Mouse (Mus musculus) spleen, adult 2 months (tissue): ENCODE measurements around the gene Trp63. TPM values are rescaled to one million over a fixed set of nuclear protein-coding genes. Genes with fewer than 3 reads are reported as not detected.

Experiments used
- DNase-seq, 2 experiments: peaks; one replicate each; pipeline versions ENCODE4 v3.0.0 to v3.0.0-alpha.2; 2012 to 2021; ENCODE audit warnings: low spot score in 2 of 2, low read depth in 1 of 2
- H3K27ac ChIP-seq: fragments of 200-500 bp; 2 replicates; pipeline ENCODE4 v1.5.1; 2012; ENCODE audit warnings: low read length, inconsistent platforms; ENCODE audit not compliant: insufficient read depth
- H3K27me3 ChIP-seq: fragments of 200-500 bp; 2 replicates; pipeline ENCODE4 v1.6.1; 2012; ENCODE audit warnings: mild to moderate bottlenecking, moderate library complexity, low read length, inconsistent platforms; ENCODE audit not compliant: control insufficient read depth, insufficient read depth
- H3K36me3 ChIP-seq: fragments of 200-500 bp; 2 replicates; pipeline ENCODE4 v1.6.1; 2012; ENCODE audit warnings: mild to moderate bottlenecking, low read length, inconsistent platforms; ENCODE audit not compliant: control insufficient read depth, insufficient read depth
- H3K4me1 ChIP-seq: fragments of 200-500 bp; 2 replicates; pipeline ENCODE4 v1.6.1; 2011; ENCODE audit warnings: inconsistent platforms; ENCODE audit not compliant: control insufficient read depth, insufficient read depth, insufficient read length
- H3K4me3 ChIP-seq: fragments of 200-500 bp; 2 replicates; pipeline ENCODE4 v1.5.1; 2011; ENCODE audit warnings: mild to moderate bottlenecking, inconsistent platforms; ENCODE audit not compliant: insufficient read depth, insufficient read length; ENCODE audit errors: extremely low read depth
- CTCF ChIP-seq: fragments of 200-500 bp; IDR thresholded peaks from 2 replicates; pipeline ENCODE4 v1.5.1; 2011; ENCODE audit warnings: mild to moderate bottlenecking, inconsistent platforms; ENCODE audit not compliant: insufficient read depth, insufficient read length, insufficient replicate concordance; ENCODE audit errors: extremely low read depth
- POLR2A ChIP-seq: fragments of 200-500 bp; IDR thresholded peaks from 2 replicates; pipeline ENCODE4 v1.6.1; 2011; ENCODE audit warnings: low read depth, low read length, inconsistent platforms
- WGBS: fragments of 180-500 bp; shearing (Covaris S2); methylation state at CpG from one replicate; pipeline ENCODE4 v1.1.7; 2018; 5-methylcytosine and 5-hydroxymethylcytosine counted together
- polyA plus RNA-seq: library from polyadenylated mRNA; depleted of rRNA; stranded (reverse); fragments of >200 nt; gene quantifications from 2 replicates; pipeline ENCODE4 v1.2.3, GENCODE M21; 2012

The Trp63 gene
- polyA plus RNA-seq, 1 experiment = 0.15 TPM

DNA sequence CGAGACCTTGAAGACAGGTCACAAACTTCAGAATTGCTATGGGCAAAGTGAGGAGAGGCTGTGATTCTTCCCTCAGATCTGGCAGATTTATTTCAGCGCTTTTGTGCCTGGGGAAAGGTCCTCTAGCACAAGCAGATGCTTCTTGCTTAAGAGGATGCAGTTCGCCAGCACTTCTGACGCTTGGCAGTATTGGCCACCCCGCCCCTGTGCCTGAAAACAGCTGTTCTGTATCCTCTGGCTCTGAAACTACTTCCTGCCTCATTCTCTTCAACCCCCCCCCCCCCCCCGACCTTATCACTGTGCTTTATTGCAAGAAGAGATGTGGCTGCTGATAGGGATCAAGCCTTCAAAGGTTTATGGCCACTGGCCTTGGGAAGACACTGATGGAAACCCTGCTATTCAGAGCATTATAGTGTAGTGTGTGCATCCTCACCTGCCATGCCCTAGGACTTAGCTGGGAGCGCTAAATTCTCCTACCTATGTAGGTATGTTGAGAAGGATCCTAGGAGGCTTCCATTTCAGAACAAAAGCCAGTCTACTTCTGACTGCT is 44.5 kb downstream of the Trp63 start:
- no peak for TF ChIP-seq POLR2A
- no peak for TF ChIP-seq CTCF
- Histone ChIP-seq H3K27me3 (no peaks in the 10 kb centered on the region), H3K4me1 (no peaks in the 10 kb centered on the region), H3K27ac (no peak overlapping the region), H3K4me3 (no peak overlapping the region), H3K36me3 (no peaks in the 10 kb centered on the region)
- DNase-seq = no peak
- 42% methylated on average over 7 of the region's 7 CpGs for WGBS

DNA sequence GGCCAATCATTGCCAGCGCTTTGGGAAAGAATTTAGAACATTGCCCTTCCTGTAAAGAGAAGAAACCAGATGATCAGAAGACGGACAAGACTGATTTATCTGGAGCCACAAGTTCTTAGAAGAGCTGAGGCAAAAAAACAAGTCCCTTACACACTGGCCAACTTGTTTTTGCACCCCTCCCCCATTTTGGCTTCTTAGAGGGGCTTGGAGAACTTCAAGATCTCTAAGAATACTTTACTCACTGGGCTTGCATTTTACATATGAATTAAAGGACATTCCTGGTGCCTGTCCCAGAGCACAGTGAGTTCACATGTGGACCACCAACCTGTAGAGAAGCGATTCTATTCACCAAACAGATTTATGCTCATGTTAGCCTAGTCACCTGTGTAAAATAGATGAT is 53.3 kb downstream of the Trp63 start:
- no peak for DNase-seq
- WGBS = 89% methylated on average over 3 of the region's 3 CpGs
- Histone ChIP-seq H3K27ac (no peak overlapping the region), H3K36me3 (no peaks in the 10 kb centered on the region), H3K4me3 (no peak overlapping the region), H3K4me1 (no peaks in the 10 kb centered on the region), H3K27me3 (no peaks in the 10 kb centered on the region)
- TF ChIP-seq CTCF (no peak), POLR2A (no peak)

DNA sequence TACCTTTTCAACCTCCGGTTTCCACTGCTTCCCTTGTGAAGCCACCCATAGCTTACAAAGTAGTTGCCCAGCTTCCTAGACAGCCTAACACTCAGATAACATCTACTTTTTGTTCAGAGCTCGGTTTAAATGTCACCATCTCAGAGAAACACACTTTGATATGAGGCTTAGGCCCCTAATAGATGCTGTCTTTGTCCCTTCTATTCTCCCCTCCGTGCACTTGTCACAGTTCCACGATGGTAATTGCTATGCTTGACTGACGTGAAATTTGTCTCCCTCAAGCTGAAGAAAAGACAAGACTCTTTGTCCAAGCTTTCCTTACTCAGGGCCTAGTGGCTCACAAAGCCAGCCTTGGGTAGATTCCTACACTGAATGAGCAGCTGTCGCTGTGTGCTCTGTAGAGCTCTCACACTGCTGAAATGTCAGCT is 54.1 kb downstream of the Trp63 start:
- no peak for TF ChIP-seq POLR2A
- no peak for TF ChIP-seq CTCF
- Histone ChIP-seq H3K36me3 (no peaks in the 10 kb centered on the region), H3K27ac (no peak overlapping the region), H3K27me3 (no peaks in the 10 kb centered on the region), H3K4me3 (no peak overlapping the region), H3K4me1 (no peaks in the 10 kb centered on the region)
- WGBS = 82% methylated on average over 6 of the region's 6 CpGs
- no peak for DNase-seq

DNA sequence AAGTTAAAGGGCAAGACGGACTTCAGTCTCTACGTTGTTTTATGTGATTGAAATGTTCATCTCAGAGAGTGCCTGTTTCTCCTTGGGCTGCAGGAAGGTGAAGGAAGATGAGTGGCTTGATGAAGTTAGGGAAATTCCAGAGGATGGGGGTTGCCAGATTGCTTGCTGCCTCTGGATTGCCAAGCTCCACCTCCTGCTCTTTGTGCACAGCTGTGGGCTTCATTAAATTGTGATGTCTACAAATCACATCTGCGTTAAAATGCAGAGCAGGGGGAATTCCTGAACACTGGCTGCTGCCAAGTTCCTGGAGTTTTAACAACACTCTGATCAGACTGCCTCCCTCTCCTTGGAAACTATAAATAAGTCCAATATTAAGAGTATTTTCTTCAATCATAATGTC is 63.2 kb downstream of the Trp63 start:
- DNase-seq = no peak
- no peaks in the 10 kb centered on the region for H3K27me3 ChIP-seq
- no peaks in the 10 kb centered on the region for H3K36me3 ChIP-seq
- no peak overlapping the region for H3K27ac ChIP-seq
- WGBS = 61% methylated on average over 3 of the region's 3 CpGs
- H3K4me1 ChIP-seq = no peaks in the 10 kb centered on the region
- no peak overlapping the region for H3K4me3 ChIP-seq
- TF ChIP-seq CTCF (no peak), POLR2A (no peak)

DNA sequence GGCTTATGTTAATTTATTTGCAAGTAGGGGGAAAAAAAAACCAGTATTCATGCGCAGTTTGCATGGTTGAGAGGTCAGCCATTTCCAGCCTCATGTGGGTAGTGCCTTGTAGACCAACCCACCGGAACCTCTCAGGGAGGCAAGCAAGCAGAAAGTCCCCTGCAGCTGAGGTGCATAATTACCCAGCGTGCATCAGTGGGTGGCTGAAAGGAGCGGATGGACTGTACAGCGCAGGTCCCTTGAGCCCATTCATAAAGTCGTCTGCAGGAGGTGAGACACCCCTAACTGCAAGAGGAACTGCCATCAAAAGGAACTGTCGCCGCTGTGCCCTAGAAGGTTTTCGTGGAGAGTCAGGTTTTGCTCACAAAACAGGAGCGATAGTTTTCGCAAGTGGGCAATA is 68.3 kb downstream of the Trp63 start:
- H3K4me1 ChIP-seq = no peaks in the 10 kb centered on the region
- 88% methylated on average over 11 of the region's 11 CpGs for WGBS
- no peaks in the 10 kb centered on the region for H3K27me3 ChIP-seq
- DNase-seq = no peak
- H3K36me3 ChIP-seq = no peaks in the 10 kb centered on the region
- TF ChIP-seq CTCF = no peak
- TF ChIP-seq POLR2A = no peak
- no peak overlapping the region for H3K27ac ChIP-seq
- H3K4me3 ChIP-seq = no peak overlapping the region

DNA sequence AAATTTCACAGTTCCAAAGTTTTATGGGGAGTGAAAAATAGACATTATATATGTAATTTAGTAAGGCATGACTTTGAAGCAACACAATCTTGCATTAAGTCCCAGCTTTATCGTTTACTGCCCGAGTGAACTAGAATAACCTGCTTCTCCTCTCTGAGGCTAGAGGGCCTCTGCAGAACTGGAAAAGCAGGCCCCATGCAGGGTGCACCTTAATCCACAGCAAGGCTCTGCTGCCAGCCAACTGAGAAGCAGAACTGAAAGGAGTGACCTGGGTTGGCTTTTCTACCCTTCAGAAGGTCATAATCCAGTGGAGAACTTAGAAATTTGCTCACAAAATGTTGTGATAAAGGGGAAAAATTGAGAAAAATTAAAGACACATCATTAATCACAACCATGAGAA is 74.5 kb downstream of the Trp63 start:
- DNase-seq = no peak
- Histone ChIP-seq H3K4me3 (no peak overlapping the region), H3K36me3 (no peaks in the 10 kb centered on the region), H3K27me3 (no peaks in the 10 kb centered on the region), H3K27ac (no peak overlapping the region), H3K4me1 (no peaks in the 10 kb centered on the region)
- WGBS = 87% methylated on average over 2 of the region's 2 CpGs
- no peak for TF ChIP-seq CTCF
- TF ChIP-seq POLR2A = no peak

DNA sequence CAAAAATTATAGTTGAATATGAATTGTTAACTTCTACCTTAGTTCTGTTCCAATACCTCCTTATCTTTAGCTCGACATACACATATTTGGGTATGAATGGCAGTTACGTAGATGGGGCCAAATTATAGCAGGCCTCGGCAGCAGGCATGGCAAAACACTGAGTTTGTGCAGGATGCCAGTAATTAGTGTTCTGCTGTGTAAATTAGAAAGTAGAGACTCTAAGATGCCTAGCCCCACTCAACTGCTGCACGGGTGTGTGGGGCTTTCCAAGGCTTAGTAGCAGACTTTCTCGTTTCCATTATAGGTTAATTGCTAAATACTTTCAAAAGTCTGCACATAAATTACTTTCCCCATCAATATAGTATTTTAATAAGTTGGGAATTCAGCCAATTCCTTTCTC is 82.0 kb downstream of the Trp63 start:
- Histone ChIP-seq H3K27me3 (no peaks in the 10 kb centered on the region), H3K4me3 (no peak overlapping the region), H3K36me3 (no peaks in the 10 kb centered on the region), H3K27ac (no peak overlapping the region), H3K4me1 (no peaks in the 10 kb centered on the region)
- TF ChIP-seq POLR2A = no peak
- no peak for TF ChIP-seq CTCF
- no peak for DNase-seq
- WGBS = 86% methylated on average over 5 of the region's 5 CpGs
